Mouse (Mus musculus) intestine, embryonic 14.5 days (tissue): ENCODE measurements around the gene Itga6. TPM values are rescaled to one million over a fixed set of nuclear protein-coding genes. Genes with fewer than 3 reads are reported as not detected.

ENCODE experiments used
- ATAC-seq: fragments of 200-750 bp; cut with Nextera tagmentation; replicated peaks from 2 replicates; pipeline ENCODE4 v1.8.0; 2017; ENCODE audit warnings: low read depth, moderate number of reproducible peaks, moderate TSS enrichment, moderate library complexity; ENCODE audit not compliant: low FRiP score, low TSS enrichment
- DNase-seq: peaks from one replicate; pipeline ENCODE4 v3.0.0-alpha.2; 2018; ENCODE audit warnings: low spot score
- H3K27ac ChIP-seq: fragments of 300-500 bp; sonication (generic); 2 replicates; pipeline ENCODE4 v1.5.1; 2014; ENCODE audit warnings: low read depth, mild to moderate bottlenecking, control low read depth
- H3K27me3 ChIP-seq: fragments of 300-500 bp; sonication (generic); replicated peaks from 2 replicates; pipeline ENCODE4 v1.6.1; 2014; ENCODE audit warnings: low read length, control low read depth; ENCODE audit not compliant: control insufficient read depth, insufficient read depth
- H3K36me3 ChIP-seq: fragments of 300-500 bp; sonication (generic); 2 replicates; pipeline ENCODE4 v1.6.1; 2014; ENCODE audit warnings: low read length, control low read depth; ENCODE audit not compliant: control insufficient read depth, insufficient read depth
- H3K4me1 ChIP-seq: fragments of 300-500 bp; sonication (generic); replicated peaks from 2 replicates; pipeline ENCODE4 v1.6.1; 2014; ENCODE audit warnings: low read length, control low read depth, mixed read lengths; ENCODE audit not compliant: control insufficient read depth, insufficient read depth
- H3K4me2 ChIP-seq: fragments of 300-500 bp; sonication (generic); 2 replicates; pipeline ENCODE4 v1.6.1; 2014; ENCODE audit warnings: low read length
- H3K4me3 ChIP-seq: fragments of 300-500 bp; sonication (generic); 2 replicates; pipeline ENCODE4 v1.5.1; 2014; ENCODE audit warnings: low read depth, low read length, control low read depth, mixed read lengths
- H3K9ac ChIP-seq: fragments of 300-500 bp; sonication (generic); 2 replicates; pipeline ENCODE4 v1.6.1; 2014; ENCODE audit warnings: mild to moderate bottlenecking, low read length
- H3K9me3 ChIP-seq: fragments of 300-500 bp; sonication (generic); 2 replicates; pipeline ENCODE4 v1.6.1; 2016; ENCODE audit warnings: low read length, control low read depth; ENCODE audit not compliant: control insufficient read depth
- WGBS: fragments of 180-500 bp; shearing (Covaris S2); extraction: QIAGEN DNeasy Blood & Tissue Kit; methylation state at CpG from one replicate; pipeline ENCODE4 v1.1.7; 2014; 5-methylcytosine and 5-hydroxymethylcytosine counted together
- polyA plus RNA-seq: library from polyadenylated mRNA; unstranded; fragments of >200 nt; fragmentation: Nextera tagmentation; extraction: Ambion mirVana; gene quantifications from 2 replicates; pipeline ENCODE4 v1.2.1, GENCODE M21; 2014

Itga6 gene
- polyA plus RNA-seq, 1 experiment from 2014 or later: 62.1 TPM

GRCm38 (mm10) chr2:71779266-71779888 lies 34.0 kb downstream of the Itga6 start:
- Histone ChIP-seq H3K9me3 (no peaks in the 10 kb centered on the region), H3K9ac (no peak overlapping the region), H3K4me3 (no peak overlapping the region), H3K27me3 (no peaks in the 10 kb centered on the region), H3K4me2 (no peak overlapping the region; the same call in 1 of the 2 replicates), H3K27ac (peak overlapping the region; percentile 47), H3K4me1 (no peaks in the 10 kb centered on the region), H3K36me3 (no peaks in the 10 kb centered on the region)
- 35% methylated on average over 5 of the region's 5 CpGs for WGBS
- ATAC-seq (0 out of 2 replicates have a peak, but pooled peaks have one; percentile 19), DNase-seq (no peak)

- DNase-seq: no peak
- Histone ChIP-seq H3K4me3 (no peak overlapping the region), H3K4me2 (no peak overlapping the region), H3K27ac (peak overlapping the region; percentile 47; the same call in 1 of the 2 replicates), H3K4me1 (no peaks in the 10 kb centered on the region), H3K27me3 (no peaks in the 10 kb centered on the region), H3K9me3 (no peaks in the 10 kb centered on the region), H3K36me3 (no peaks in the 10 kb centered on the region), H3K9ac (no peak overlapping the region)
- no peak for ATAC-seq
- WGBS: 68% methylated on average over 6 of the region's 6 CpGs
These were observed 34.6 kb downstream of the Itga6 start for GRCm38 (mm10) chr2:71780016-71780415.

GRCm38 (mm10) chr2:71785260-71785659 lies 39.8 kb downstream of the Itga6 start:
- no peaks in the 10 kb centered on the region for H3K9me3 ChIP-seq
- H3K4me2 ChIP-seq: no peak overlapping the region
- H3K9ac ChIP-seq: no peak overlapping the region
- ATAC-seq: no peak
- H3K36me3 ChIP-seq: no peaks in the 10 kb centered on the region
- no peak overlapping the region for H3K27ac ChIP-seq
- no peak overlapping the region for H3K4me3 ChIP-seq
- peaks cover 12% of the 10 kb centered on the region for H3K27me3 ChIP-seq
- no peak for DNase-seq
- H3K4me1 ChIP-seq: peaks cover 3% of the 10 kb centered on the region; the same call in 1 of the 2 replicates
- 64% methylated on average over 3 of the region's 3 CpGs for WGBS

- Histone ChIP-seq H3K36me3 (no peaks in the 10 kb centered on the region), H3K27ac (no peak overlapping the region), H3K4me1 (peaks cover 3% of the 10 kb centered on the region; the same call in 1 of the 2 replicates), H3K4me3 (no peak overlapping the region), H3K4me2 (peak overlapping the region; percentile 74; the same call in 1 of the 2 replicates), H3K9me3 (no peaks in the 10 kb centered on the region), H3K27me3 (peaks cover 12% of the 10 kb centered on the region), H3K9ac (no peak overlapping the region)
- 27% methylated on average over 5 of the region's 5 CpGs for WGBS
- no peak for ATAC-seq
- no peak for DNase-seq
These were observed 40.6 kb downstream of the Itga6 start for GRCm38 (mm10) chr2:71786060-71786459.

GRCm38 (mm10) chr2:71786591-71787155 lies 41.3 kb downstream of the Itga6 start:
- peak overlapping the region; percentile 74 for H3K4me2 ChIP-seq
- H3K4me3 ChIP-seq: peak overlapping the region; percentile 75
- H3K4me1 ChIP-seq: peaks cover 3% of the 10 kb centered on the region; the same call in 1 of the 2 replicates
- 1% methylated on average over 58 of the region's 61 CpGs for WGBS
- no peaks in the 10 kb centered on the region for H3K9me3 ChIP-seq
- ATAC-seq (peak; percentile 94), DNase-seq (peak; percentile 82)
- H3K27me3 ChIP-seq: peaks cover 12% of the 10 kb centered on the region
- no peaks in the 10 kb centered on the region for H3K36me3 ChIP-seq
- peak overlapping the region; percentile 80 for H3K27ac ChIP-seq
- H3K9ac ChIP-seq: peak overlapping the region; percentile 72

GRCm38 (mm10) chr2:71787156-71787590 lies 41.8 kb downstream of the Itga6 start:
- ATAC-seq: peak; percentile 81
- Histone ChIP-seq H3K9me3 (no peaks in the 10 kb centered on the region), H3K27ac (peak overlapping the region; percentile 80), H3K4me2 (peak overlapping the region; percentile 74), H3K36me3 (no peaks in the 10 kb centered on the region), H3K4me3 (peak overlapping the region; percentile 75), H3K9ac (peak overlapping the region; percentile 72), H3K27me3 (peaks cover 12% of the 10 kb centered on the region), H3K4me1 (peaks cover 3% of the 10 kb centered on the region; the same call in 1 of the 2 replicates)
- 0% methylated on average over 40 of the region's 40 CpGs for WGBS
- DNase-seq: peak; percentile 87

- Histone ChIP-seq H3K4me1 (peaks cover 3% of the 10 kb centered on the region; the same call in 1 of the 2 replicates), H3K27me3 (peaks cover 12% of the 10 kb centered on the region), H3K36me3 (no peaks in the 10 kb centered on the region), H3K4me2 (peak overlapping the region; percentile 74), H3K9me3 (no peaks in the 10 kb centered on the region), H3K4me3 (peak overlapping the region; percentile 75), H3K9ac (peak overlapping the region; percentile 72), H3K27ac (peak overlapping the region; percentile 80)
- peak; percentile 78 for DNase-seq
- no peak; the same call in 1 of the 2 replicates for ATAC-seq
- WGBS: 3% methylated on average over 32 of the region's 32 CpGs
These were observed 42.4 kb downstream of the Itga6 start for GRCm38 (mm10) chr2:71787591-71788460.

- DNase-seq (no peak), ATAC-seq (no peak)
- 87% methylated on average over 5 of the region's 5 CpGs for WGBS
- H3K27me3 ChIP-seq: peaks cover 12% of the 10 kb centered on the region
- peaks cover 7% of the 10 kb centered on the region for H3K4me1 ChIP-seq
- H3K36me3 ChIP-seq: no peaks in the 10 kb centered on the region
- H3K27ac ChIP-seq: no peak overlapping the region
- H3K9ac ChIP-seq: no peak overlapping the region
- H3K9me3 ChIP-seq: no peaks in the 10 kb centered on the region
- H3K4me3 ChIP-seq: no peak overlapping the region
- H3K4me2 ChIP-seq: no peak overlapping the region
These were observed 45.3 kb downstream of the Itga6 start for GRCm38 (mm10) chr2:71790752-71791151.
